Mouse (Mus musculus) embryonic fibroblast, embryonic 13.5 days (primary cell): Measurements from ENCODE around the gene Itpr2.

Experiments used
- CTCF ChIP-seq: IDR thresholded peaks from 2 replicates; pipeline ENCODE4 v1.5.1; 2011; ENCODE audit warnings: mild to moderate bottlenecking, control low read depth, low read length, moderate library complexity, borderline replicate concordance; ENCODE audit not compliant: insufficient read depth
- POLR2A ChIP-seq: IDR thresholded peaks from 2 replicates; pipeline ENCODE4 v1.6.1; 2011; ENCODE audit warnings: low read depth, mild to moderate bottlenecking, control low read depth, low read length, moderate library complexity

GRCm38 (mm10) chr6:146243068-146243467, 259.0 kb downstream of the Itpr2 start:
- no peak for TF ChIP-seq CTCF
- TF ChIP-seq POLR2A = no peak
